Mouse (Mus musculus): ENCODE results near the gene C2cd2l.

C2cd2l gene

GRCm38 (mm10) chr9:44269077-44269476 lies 51.0 kb downstream of the C2cd2l start:
- ATAC-seq (ENCODE audit: insufficient number of reproducible peaks, low FRiP score, low TSS enrichment): no peak

GRCm38 (mm10) chr9:44268432-44268831 lies 51.7 kb downstream of the C2cd2l start, which contains the start of gene Nlrx1:
Gene Nlrx1 (minus strand): TSS chr9:44268599.
- ATAC-seq (ENCODE audit: insufficient number of reproducible peaks, low FRiP score, low TSS enrichment): no peak

DNA sequence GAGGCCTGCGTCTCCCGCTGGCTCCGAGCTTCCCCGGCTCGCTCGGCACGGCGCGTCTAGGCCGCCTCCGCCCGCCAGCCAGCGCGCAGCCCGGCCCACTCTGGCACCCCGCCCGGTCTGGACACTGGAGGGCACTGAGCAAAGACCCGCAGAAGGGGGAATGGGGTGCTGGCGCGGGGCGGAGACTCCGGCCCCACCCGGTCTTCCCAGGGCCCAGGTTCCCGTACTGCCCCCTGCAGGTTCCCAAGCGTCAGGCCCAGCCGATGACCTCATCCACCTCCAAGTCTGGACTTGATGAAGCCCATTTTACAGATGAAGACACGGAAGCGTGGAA lies 52.1 kb downstream of the C2cd2l start:
- ATAC-seq (ENCODE audit: insufficient number of reproducible peaks, low FRiP score, low TSS enrichment): peak; percentile 70; the same call in 1 of the 2 replicates

GRCm38 (mm10) chr9:44267319-44268026 lies 52.6 kb downstream of the C2cd2l start:
- peak; percentile 81; the same call in 1 of the 2 replicates for ATAC-seq (ENCODE audit: insufficient number of reproducible peaks, low FRiP score, low TSS enrichment)

GRCm38 (mm10) chr9:44266478-44267226 lies 53.4 kb downstream of the C2cd2l start:
- ATAC-seq (ENCODE audit: insufficient number of reproducible peaks, low FRiP score, low TSS enrichment): no peak

DNA sequence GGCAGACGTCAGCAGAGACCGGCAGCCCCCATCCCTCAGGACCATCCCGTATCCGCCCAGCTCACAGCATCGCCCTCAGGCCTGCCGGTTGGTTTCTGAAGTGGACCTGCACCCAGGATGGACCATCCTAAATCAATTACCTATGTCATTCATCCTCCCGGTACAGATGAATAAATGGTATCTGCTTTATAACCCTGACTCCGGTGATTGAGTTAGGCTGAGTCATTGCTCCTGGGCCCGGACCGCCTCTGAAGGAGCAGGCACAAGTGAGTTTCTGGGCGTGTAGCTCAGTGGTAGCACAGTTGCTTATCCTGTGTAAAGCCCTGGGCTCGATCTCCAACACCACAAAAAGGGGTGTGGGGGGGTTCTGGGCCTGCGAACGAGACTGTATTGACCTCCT lies 58.7 kb downstream of the C2cd2l start:
- ATAC-seq (ENCODE audit: insufficient number of reproducible peaks, low FRiP score, low TSS enrichment): no peak
